In the genomic region with DNA sequence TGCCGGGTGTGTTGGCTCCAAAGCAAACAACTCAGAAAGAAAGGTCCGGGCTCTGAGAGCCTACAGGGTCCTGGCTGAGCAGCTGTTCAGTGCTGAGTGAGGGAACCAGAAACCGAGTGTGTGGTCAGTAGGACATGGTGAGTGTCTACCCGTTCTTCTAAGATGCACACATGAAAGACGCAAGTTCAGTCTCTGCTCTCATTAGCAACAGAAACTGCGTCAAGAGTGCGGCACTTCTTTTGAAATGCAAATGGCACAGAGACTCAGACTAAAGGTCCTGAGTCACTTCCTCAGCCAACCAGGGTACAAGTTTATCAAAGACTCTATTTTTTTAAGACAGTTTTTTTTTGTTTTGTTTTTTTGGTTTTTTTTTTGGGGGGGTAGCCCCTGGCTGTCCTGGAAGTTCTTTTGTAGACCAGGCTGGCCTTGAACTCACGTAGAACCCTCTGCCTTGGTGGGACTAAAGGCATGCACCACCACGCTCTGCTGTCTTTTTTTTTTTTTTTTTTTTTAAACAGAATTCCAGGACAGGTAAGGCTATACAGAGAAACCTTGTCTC, we compare ENCODE assay signal across 25 mouse cellular contexts. TPM values are rescaled to one million over a fixed set of nuclear protein-coding genes. Genes with fewer than 3 reads are reported as not detected.
A peak's percentile ranks its signal among the peaks of the same experiment; 100 is the strongest.
DNase-seq lines count a peak whose midpoint lies in the region; ATAC-seq and TF ChIP-seq lines count a peak whose summit lies in the region.
"Had no signal": no experiment of that assay in that cellular context is flagged by ENCODE, and none has a peak within 500 bp of the region (broad histone marks: within the 10 kb centered on the region; RNA-seq: fewer than 3 reads in every experiment).

No protein-coding gene starts in this region.

- H3K27me3 ChIP-seq in megakaryocyte, embryonic 14.5 days (replicated peaks): peaks cover 55% of the 10 kb centered on the region
- H3K27me3 ChIP-seq in CH12.LX (replicated peaks): no peaks in the 10 kb centered on the region

- peak; percentile 32; the same call in 1 of the 2 replicates for TF ChIP-seq POLR2A in CH12.LX (IDR thresholded peaks at IDR 0.05; ENCODE audit: low read depth, low read length)

- DNase-seq in CH12.LX (ENCODE audit: extremely low read depth) (peak; percentile 56), adipocyte (ENCODE audit: low spot score) (peak; percentile 16)
- no peak for DNase-seq in left cerebral cortex, postnatal 4 days
- no peak for DNase-seq in left cerebral cortex, adult 11 months (ENCODE audit: low spot score)
- DNase-seq: adrenal gland, adult 2 months; adrenal gland, postnatal 36 days; cerebellum, adult 11 months; cerebellum, adult 8-10 months; cerebellum, postnatal 25 days; forebrain, postnatal 0 days; gastrocnemius, adult 2 months; gastrocnemius, postnatal 25 days; heart, postnatal 14 days; kidney, adult 18-20 months had no signal

- peaks cover 48% of the 10 kb centered on the region for H3K4me1 ChIP-seq in megakaryocyte, embryonic 14.5 days
- peaks cover 14 to 55% of the 10 kb centered on the region in 2 experiments; a peak in 3 of 4 replicates for H3K4me1 ChIP-seq in CH12.LX (ENCODE audit: control insufficient read depth in 1 of 2, insufficient read depth in 2 of 2)

- H3K27ac ChIP-seq in CH12.LX (ENCODE audit: insufficient read depth, low read depth): peak overlapping the region; percentile 64
- H3K27ac ChIP-seq: embryonic facial prominence, embryonic 12.5 days; gastrocnemius, adult 2 months; heart, embryonic 10.5 days; hindbrain, embryonic 13.5 days; hindbrain, postnatal 0 days; intestine, embryonic 15.5 days had no signal

- H3K9me3 ChIP-seq in megakaryocyte, embryonic 14.5 days: no peaks in the 10 kb centered on the region
- peaks cover 3% of the 10 kb centered on the region for H3K9me3 ChIP-seq in CH12.LX (replicated peaks; ENCODE audit: low read length)
- H3K9me3 ChIP-seq: embryonic facial prominence, embryonic 12.5 days; G1E; hindbrain, embryonic 13.5 days; intestine, embryonic 15.5 days had no signal

- peak; percentile 32; the same call in 1 of the 2 replicates for TF ChIP-seq EP300 in CH12.LX (IDR thresholded peaks at IDR 0.05; ENCODE audit: low read length)

- in situ Hi-C loops in CH12.LX (cut with MboI; ENCODE audit: low pct_ligation_motif_present, low pct_unique_long_range_greater_than_20kb, low sequenced_read_pairs): loop anchor here (5.0 kb wide), 1 partner anchor 122 kb away; a partner anchor contains a TSS

- peak overlapping the region; percentile 74 for H3K4me3 ChIP-seq in megakaryocyte, embryonic 14.5 days (replicated peaks)
- no peak overlapping the region for H3K4me3 ChIP-seq in CH12.LX (replicated peaks in 1 of 3; ENCODE audit: low read depth in 2 of 3, low read length in 2 of 3, poor library complexity in 1 of 3)
- H3K4me3 ChIP-seq: embryonic facial prominence, embryonic 12.5 days; gastrocnemius, adult 2 months; heart, embryonic 10.5 days; hindbrain, embryonic 13.5 days; intestine, embryonic 15.5 days had no signal

- ATAC-seq in megakaryocyte, adult 5-6 weeks (ENCODE audit: poor library complexity, severe bottlenecking): no peak
- ATAC-seq: activated CD4-positive, CD25-positive, alpha-beta regulatory T cell, adult 4 months; forebrain, postnatal 0 days; hindbrain, postnatal 0 days; intestine, embryonic 15.5 days had no signal

- intact Hi-C loops in left cerebral cortex, postnatal 4 days (cut with DNase I): loop anchor here (5.0 kb wide), 1 partner anchor 107 kb away; no protein-coding TSS in a partner anchor

- no peak for TF ChIP-seq CTCF in CH12.LX (conservative IDR thresholded peaks at IDR 0.05 in 1 of 2, IDR thresholded peaks at IDR 0.05 in 1 of 2; ENCODE audit: low read depth in 2 of 2, low read length in 2 of 2)

- H3K36me3 ChIP-seq in megakaryocyte, embryonic 14.5 days (replicated peaks; ENCODE audit: low read length): no peaks in the 10 kb centered on the region
- no peaks in the 10 kb centered on the region for H3K36me3 ChIP-seq in CH12.LX (replicated peaks in 1 of 2; ENCODE audit: control insufficient read depth in 1 of 2, insufficient read depth in 1 of 2, low read length in 1 of 2)
- H3K36me3 ChIP-seq: embryonic facial prominence, embryonic 12.5 days; G1E; heart, embryonic 10.5 days; hindbrain, embryonic 13.5 days; intestine, embryonic 15.5 days had no signal

- H3K79me2 ChIP-seq in CH12.LX (replicated peaks; ENCODE audit: control insufficient read depth, extremely low read depth, insufficient read depth, poor library complexity, severe bottlenecking): no peaks in the 10 kb centered on the region

- H3K4me2 ChIP-seq in CH12.LX (ENCODE audit: insufficient read depth, low read depth, poor library complexity, severe bottlenecking): peak overlapping the region; percentile 39
- H3K4me2 ChIP-seq: embryonic facial prominence, embryonic 12.5 days; hindbrain, embryonic 13.5 days; intestine, embryonic 15.5 days had no signal

- dilution Hi-C loops in CH12.LX (cut with MboI; ENCODE audit: extremely low pct_ligation_motif_present, extremely low pct_unique_long_range_greater_than_20kb, low sequenced_read_pairs): no loop called here

- TF ChIP-seq RAD21 in CH12.LX (IDR thresholded peaks at IDR 0.05; ENCODE audit: low read depth, low read length): no peak

- peak overlapping the region; percentile 40; the same call in 1 of the 2 replicates for H3K9ac ChIP-seq in CH12.LX (ENCODE audit: insufficient read depth, low read depth)
- H3K9ac ChIP-seq: embryonic facial prominence, embryonic 12.5 days; forebrain, postnatal 0 days; hindbrain, embryonic 13.5 days; intestine, embryonic 15.5 days had no signal

TF ChIP-seq in CH12.LX, 34 proteins besides CTCF, POLR2A, EP300 and RAD21:
- no peak for TF ChIP-seq MYC (IDR thresholded peaks at IDR 0.05; ENCODE audit: low read depth, low read length)
- TF ChIP-seq HCFC1 (IDR thresholded peaks at IDR 0.05; ENCODE audit: low read depth, low read length): no peak
- TF ChIP-seq MAX (IDR thresholded peaks at IDR 0.05; ENCODE audit: low read length): no peak
- peak; percentile 43; the same call in 1 of the 2 replicates for TF ChIP-seq TCF12 (IDR thresholded peaks at IDR 0.05; ENCODE audit: low read depth, low read length)
- TF ChIP-seq MAZ (IDR thresholded peaks at IDR 0.05; ENCODE audit: low read depth, low read length): 0 out of 2 replicates have a peak, but pooled peaks have one; percentile 42
- no peak for TF ChIP-seq KAT2A (IDR thresholded peaks at IDR 0.05; ENCODE audit: insufficient replicate concordance, low read length)
- no peak for TF ChIP-seq USF1 (IDR thresholded peaks at IDR 0.05; ENCODE audit: low read depth, low read length)
- TF ChIP-seq IRF4 (IDR thresholded peaks at IDR 0.05; ENCODE audit: low read depth, low read length): peak; percentile 68; the same call in 1 of the 2 replicates
- peak; percentile 94 for TF ChIP-seq ZNF384 (IDR thresholded peaks at IDR 0.05; ENCODE audit: low read depth, low read length)
- peak; percentile 53 for TF ChIP-seq BHLHE40 (IDR thresholded peaks at IDR 0.05; ENCODE audit: low read depth, low read length)
- no peak for TF ChIP-seq SMC3 (IDR thresholded peaks at IDR 0.05; ENCODE audit: low read depth, low read length)
- no peak for TF ChIP-seq NRF1 (IDR thresholded peaks at IDR 0.05; ENCODE audit: low read depth, low read length)
- TF ChIP-seq SIN3A (IDR thresholded peaks at IDR 0.05; ENCODE audit: low read length): peak; percentile 67
- TF ChIP-seq NELFE (IDR thresholded peaks at IDR 0.05; ENCODE audit: low read depth, low read length): 0 out of 2 replicates have a peak, but pooled peaks have one; percentile 16
- TF ChIP-seq MXI1 (IDR thresholded peaks at IDR 0.05; ENCODE audit: low read depth, low read length): no peak
- no peak for TF ChIP-seq UBTF (IDR thresholded peaks at IDR 0.05; ENCODE audit: low read depth, low read length)
- TF ChIP-seq USF2 (conservative IDR thresholded peaks at IDR 0.05; ENCODE audit: low read depth, low read length): no peak
- TF ChIP-seq MAFK (IDR thresholded peaks at IDR 0.05; ENCODE audit: insufficient replicate concordance, low read length): no peak
- no peak for TF ChIP-seq JUN (IDR thresholded peaks at IDR 0.05; ENCODE audit: insufficient read depth, low read depth, low read length)
- peak; percentile 55; the same call in 1 of the 2 replicates for TF ChIP-seq MEF2A (IDR thresholded peaks at IDR 0.05; ENCODE audit: borderline replicate concordance, low read depth, low read length)
- TF ChIP-seq GABPA (IDR thresholded peaks at IDR 0.05; ENCODE audit: insufficient replicate concordance, low read depth, low read length): no peak
- peak; percentile 66; the same call in 1 of the 2 replicates for TF ChIP-seq ETS1 (conservative IDR thresholded peaks at IDR 0.05; ENCODE audit: low read depth, low read length)
- TF ChIP-seq RCOR1 (conservative IDR thresholded peaks at IDR 0.05; ENCODE audit: low read depth, low read length): 0 out of 2 replicates have a peak, but pooled peaks have one; percentile 34
- no peak for TF ChIP-seq JUND (conservative IDR thresholded peaks at IDR 0.05; ENCODE audit: low read depth, low read length)

RNA-seq across cellular contexts. Expression of a gene that starts 4.3 kb away (rescaled TPM):
- 0.09 TPM in 1 of 2 replicates, not detected in the other for polyA plus RNA-seq in megakaryocyte, embryonic 14.5 days (2012; ENCODE audit: insufficient read depth, low replicate concordance)
- not detected in 2 replicates for total RNA-seq in megakaryocyte, adult 5-6 weeks (2015)
- total RNA-seq in megakaryocyte, adult 5-6 weeks (2017): not detected in 2 replicates
- total RNA-seq in CH12.LX (2012; rRNA removed) (not detected in 2 replicates), CH12.LX (2014; rRNA removed) (not detected in 2 replicates)
- polyA plus RNA-seq in CH12.LX (2012; ENCODE audit: insufficient read length, low read depth): not detected in 2 replicates
- 1 to 10 TPM; 1.4 to 2.4 TPM for total RNA-seq in left cerebral cortex, postnatal 4 days (2021)
- total RNA-seq: gastrocnemius, postnatal 25 days; granulocyte monocyte progenitor cell, adult 5-6 weeks; heart, postnatal 14 days; hematopoietic stem cell, adult 5-6 weeks had no signal
- polyA plus RNA-seq: activated CD4-positive, CD25-positive, alpha-beta regulatory T cell, adult 4 months; embryonic facial prominence, embryonic 12.5 days; G1E had no signal

RNA-seq across cellular contexts. Expression of a gene that starts 48.7 kb away (rescaled TPM):
- polyA plus RNA-seq in megakaryocyte, embryonic 14.5 days (2012; ENCODE audit: insufficient read depth, low replicate concordance): 7.3 and 17.6 TPM in 2 replicates
- 14.1 and 27.8 TPM in 2 replicates for total RNA-seq in megakaryocyte, adult 5-6 weeks (2015)
- total RNA-seq in megakaryocyte, adult 5-6 weeks (2017): 30.9 and 31.3 TPM in 2 replicates
- total RNA-seq in CH12.LX (2012; rRNA removed) (178 and 257 TPM in 2 replicates), CH12.LX (2014; rRNA removed) (337 and 352 TPM in 2 replicates)
- 249 and 250 TPM in 2 replicates for polyA plus RNA-seq in CH12.LX (2012; ENCODE audit: insufficient read length, low read depth)
- total RNA-seq in left cerebral cortex, postnatal 4 days (2021): 100 to 1,000 TPM; 126 to 138 TPM

Comparison
In these comparisons a context has a peak if more than half of its experiments do, and no peak if none do; other contexts are left out.
1. DNase-seq: peak in CH12.LX (single experiment) and adipocyte (single experiment); none in left cerebral cortex, postnatal 4 days (single experiment) and left cerebral cortex, adult 11 months (single experiment).